Mouse (Mus musculus) retina, postnatal 1 day (tissue): ENCODE measurements around the gene Cep135.

Experiments used
- DNase-seq: peaks from one replicate; pipeline ENCODE4 v3.0.0-alpha.2; 2012

Cep135 gene

DNA sequence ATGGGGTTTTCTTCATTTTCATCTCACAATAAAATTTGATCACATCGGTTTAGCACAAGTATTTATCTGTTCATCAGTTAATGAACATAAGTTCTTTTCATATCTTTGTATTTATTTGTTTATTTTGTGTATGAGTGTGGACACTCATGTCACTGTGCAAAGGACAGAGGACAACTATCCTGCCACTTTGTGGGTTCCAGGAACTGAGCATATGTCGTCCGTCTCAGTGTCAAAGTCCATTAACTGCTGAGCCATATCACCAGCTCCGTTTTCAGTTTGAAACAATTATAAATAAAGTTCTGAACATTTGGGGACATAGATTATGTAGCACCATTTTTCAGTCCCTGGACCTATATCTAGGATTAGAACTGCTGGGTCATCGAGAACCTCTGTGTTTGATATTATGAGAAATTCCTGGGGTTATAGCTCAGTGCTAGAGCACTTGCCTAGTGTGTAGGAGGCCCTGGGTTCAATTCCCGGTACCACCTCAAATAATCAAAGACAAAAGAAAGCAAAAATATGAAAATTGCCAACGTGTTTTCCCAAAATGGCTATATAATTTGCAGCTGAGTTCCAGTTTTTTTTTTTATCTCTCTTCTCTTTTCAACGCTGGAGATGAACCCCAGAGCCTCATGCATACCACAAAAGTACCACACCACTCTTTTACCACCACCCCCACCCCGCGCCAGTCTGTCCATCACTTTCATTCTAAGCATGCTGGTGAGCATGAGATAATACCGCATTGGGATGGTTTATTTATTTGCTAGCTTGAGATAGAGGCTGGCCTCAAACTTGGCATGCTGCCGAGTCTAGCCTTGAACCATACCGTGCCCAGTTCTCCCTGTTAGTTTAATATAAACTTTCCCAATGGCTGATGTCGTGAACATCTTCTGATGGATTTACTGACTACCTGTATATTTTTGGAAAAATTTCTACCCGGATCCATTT lies 96.4 kb downstream of the Cep135 start:
- no peak for DNase-seq

DNA sequence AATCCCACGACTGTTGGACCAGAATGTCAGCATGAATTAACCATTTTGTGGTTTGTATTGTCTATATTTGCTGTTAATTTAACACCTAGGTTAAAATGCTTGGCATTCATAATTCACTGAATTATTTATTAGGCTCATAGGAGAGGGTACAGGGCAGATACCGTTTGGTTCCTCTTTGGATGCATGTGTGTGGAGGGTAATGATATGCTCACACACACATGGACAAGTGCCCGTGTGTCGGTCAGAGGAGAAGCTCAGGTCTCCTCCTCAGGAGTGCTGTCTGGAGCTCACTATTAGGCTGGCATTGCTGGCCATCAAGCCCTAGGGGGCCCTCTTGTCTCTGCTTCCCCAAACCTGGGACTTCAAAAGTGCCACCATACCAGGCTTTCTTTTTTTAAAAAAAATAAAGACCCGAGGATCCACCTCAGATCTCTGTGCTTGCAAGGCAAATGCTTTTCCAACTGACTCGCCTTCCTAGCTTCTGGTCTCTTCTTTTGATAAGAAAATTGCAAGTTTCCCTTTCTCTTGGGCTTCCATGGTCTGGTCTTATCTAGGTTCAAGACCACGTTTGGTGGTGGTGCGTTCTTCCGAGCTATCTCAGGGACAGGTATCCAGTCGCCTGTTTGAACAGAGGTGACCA lies 99.6 kb downstream of the Cep135 start:
- DNase-seq: no peak

- no peak for DNase-seq
Measured at GRCm38 (mm10) chr5:76688643-76689042, 100.1 kb downstream of the Cep135 start.

GRCm38 (mm10) chr5:76690177-76690593 lies 101.7 kb downstream of the Cep135 start:
- no peak for DNase-seq

DNA sequence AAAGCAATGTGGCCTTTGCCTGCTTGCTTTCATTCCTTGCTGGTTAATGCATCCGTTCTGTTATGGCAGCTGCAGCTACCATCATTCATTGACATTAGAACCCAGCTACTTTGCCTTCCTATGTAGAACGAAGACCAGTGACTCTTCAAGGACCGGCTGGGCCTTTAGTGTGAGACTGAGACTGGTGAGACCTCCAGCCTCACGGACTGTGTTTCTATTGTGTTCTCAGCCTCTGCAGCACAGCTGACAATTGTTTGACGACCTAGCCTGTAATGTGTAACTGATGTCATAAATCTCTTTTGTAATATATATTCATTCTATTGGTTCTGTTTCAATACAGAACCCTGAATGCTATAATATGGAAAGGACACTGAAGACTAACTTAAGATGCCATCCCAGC lies 102.8 kb downstream of the Cep135 start:
- DNase-seq: peak; percentile 68

GRCm38 (mm10) chr5:76691706-76692424 lies 103.4 kb downstream of the Cep135 start:
- peak; percentile 93 for DNase-seq
